Mouse (Mus musculus) monocyte, adult 59 days (primary cell): ENCODE data around the gene Stfa2. TPM values are rescaled to one million over a fixed set of nuclear protein-coding genes. Genes with fewer than 3 reads are reported as not detected.

ENCODE experiments used
- total RNA-seq, 2 experiments: library from RNA; stranded (reverse); gene quantifications; one replicate each; pipeline ENCODE4 v1.2.4; 2023

The Stfa2 gene
- not detected for total RNA-seq

DNA sequence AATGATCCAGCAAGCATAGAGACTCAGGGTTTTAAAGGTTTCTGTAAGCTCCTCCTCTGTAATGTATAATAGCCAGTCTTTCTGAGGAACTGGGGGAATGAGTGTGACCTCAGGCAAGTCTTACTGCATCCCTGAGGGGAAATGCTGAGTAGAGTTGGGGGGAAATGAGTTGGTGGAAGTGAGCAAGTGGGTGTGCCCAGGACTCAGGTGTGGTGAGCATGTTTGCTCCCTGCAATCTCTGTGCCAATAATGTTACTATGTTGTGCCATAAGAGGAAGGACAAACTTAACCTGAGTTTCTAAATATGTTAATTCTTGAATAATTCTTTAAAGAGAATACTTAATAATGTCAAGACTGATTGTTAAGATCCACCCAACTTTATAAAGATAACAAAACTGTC, at the start of gene Stfa2:
TSS of gene Stfa2 (minus strand) at position 101 of the 400 bp plus-strand sequence.

DNA sequence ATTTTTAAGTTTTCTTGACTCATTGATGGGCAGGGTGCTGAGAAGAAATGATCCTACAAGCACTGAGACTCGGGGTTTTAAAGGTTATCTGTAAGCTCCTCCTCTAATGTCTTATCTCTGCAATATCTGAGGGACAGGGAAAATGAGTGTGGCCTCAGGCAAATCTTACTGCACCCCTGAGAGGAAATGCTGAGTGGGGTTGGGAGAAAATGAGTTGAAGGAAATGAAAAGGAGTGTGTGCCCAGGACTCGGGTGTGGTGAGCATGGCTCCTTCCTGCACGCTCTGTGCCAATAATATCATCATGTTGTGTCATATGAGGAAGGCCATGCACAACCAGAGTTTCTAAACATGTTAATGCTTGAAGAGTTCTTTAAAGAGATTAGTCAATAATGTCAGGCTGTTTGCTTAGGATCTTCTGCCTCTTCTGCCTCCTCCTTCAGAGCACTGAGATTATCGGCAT, 47.1 kb upstream of the Stfa2 start, which contains the start of gene Stfa3:
TSS of gene Stfa3 (minus strand) at position 51 of the 461 bp plus-strand sequence.

DNA sequence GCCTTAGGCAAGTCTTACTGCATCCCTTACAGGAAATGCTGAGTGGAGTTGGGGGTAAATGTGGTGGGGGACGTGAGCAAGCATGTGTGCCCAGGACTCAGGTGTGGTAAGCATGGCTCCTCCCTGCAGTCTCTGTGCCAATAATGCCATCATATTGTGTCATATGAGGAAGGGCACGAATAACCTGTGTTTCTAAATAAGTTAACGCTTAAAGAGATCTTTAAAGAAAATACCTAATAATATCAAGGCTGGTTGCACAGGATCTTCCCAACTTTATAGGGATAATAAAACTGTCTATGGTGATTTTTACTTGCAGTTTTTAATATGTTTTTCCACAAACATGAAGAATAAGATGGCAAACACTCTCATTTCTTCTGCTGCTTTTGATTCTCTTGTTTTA, 40.6 kb downstream of the Stfa2 start, which contains the start of gene BC100530:
TSS of gene BC100530 (minus strand) at position 101 of the 400 bp plus-strand sequence.

Other genes with a start within 250 kb of the Stfa2 start
- gene Gm5483, start 224.2 kb downstream of the Stfa2 start, total RNA-seq: not detected
- gene Gm5416, start 198.1 kb downstream of the Stfa2 start, total RNA-seq: not detected
- not detected for gene 2010005H15Rik, start 187.0 kb downstream of the Stfa2 start, total RNA-seq
- gene Stfa1, start 131.5 kb downstream of the Stfa2 start, total RNA-seq: not detected
- not detected for gene BC117090, start 74.1 kb downstream of the Stfa2 start, total RNA-seq
- gene BC100530, start 40.7 kb downstream of the Stfa2 start, total RNA-seq: not detected
- gene Stfa3, start 46.9 kb upstream of the Stfa2 start, total RNA-seq: not detected
- not detected for gene Casr, start 153.7 kb upstream of the Stfa2 start, total RNA-seq